Mouse (Mus musculus) small intestine, adult 2 months (tissue): ENCODE data around the gene Slc20a1.

Experiments used
- CTCF ChIP-seq: fragments of 200-500 bp; IDR thresholded peaks from 2 replicates; pipeline ENCODE4 v1.5.1; 2012; ENCODE audit warnings: low read depth, mild to moderate bottlenecking, control low read depth, inconsistent platforms, low read length, moderate library complexity, mixed read lengths; ENCODE audit not compliant: insufficient replicate concordance, insufficient read length; ENCODE audit errors: extremely low read depth
- POLR2A ChIP-seq: fragments of 200-500 bp; IDR thresholded peaks from 2 replicates; pipeline ENCODE4 v1.6.1; 2012; ENCODE audit warnings: low read depth, mild to moderate bottlenecking, control low read depth, inconsistent platforms, low read length, moderate library complexity

DNA sequence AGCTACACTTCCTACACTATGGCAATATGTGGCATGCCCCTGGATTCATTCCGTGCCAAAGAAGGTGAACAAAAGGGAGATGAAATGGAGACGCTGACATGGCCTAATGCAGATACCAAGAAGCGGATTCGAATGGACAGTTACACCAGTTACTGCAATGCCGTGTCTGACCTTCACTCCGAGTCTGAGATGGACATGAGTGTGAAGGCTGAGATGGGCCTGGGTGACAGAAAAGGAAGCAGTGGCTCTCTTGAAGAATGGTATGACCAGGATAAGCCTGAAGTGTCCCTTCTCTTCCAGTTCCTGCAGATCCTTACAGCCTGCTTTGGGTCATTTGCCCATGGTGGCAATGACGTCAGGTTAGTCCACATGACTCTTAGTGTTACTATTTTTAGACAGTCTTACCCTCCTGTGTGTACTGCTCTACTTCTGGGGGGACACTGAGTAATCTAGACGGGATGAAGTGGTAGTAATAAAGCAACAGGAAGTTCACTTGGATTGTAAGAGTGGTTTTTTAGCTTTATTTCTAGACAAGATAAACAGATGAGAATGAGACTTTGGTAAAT, 9.7 kb downstream of the Slc20a1 start:
- TF ChIP-seq CTCF: no peak
- no peak for TF ChIP-seq POLR2A
